Mouse (Mus musculus): ENCODE measurements around the gene Abcb7.

Abcb7 gene

DNA sequence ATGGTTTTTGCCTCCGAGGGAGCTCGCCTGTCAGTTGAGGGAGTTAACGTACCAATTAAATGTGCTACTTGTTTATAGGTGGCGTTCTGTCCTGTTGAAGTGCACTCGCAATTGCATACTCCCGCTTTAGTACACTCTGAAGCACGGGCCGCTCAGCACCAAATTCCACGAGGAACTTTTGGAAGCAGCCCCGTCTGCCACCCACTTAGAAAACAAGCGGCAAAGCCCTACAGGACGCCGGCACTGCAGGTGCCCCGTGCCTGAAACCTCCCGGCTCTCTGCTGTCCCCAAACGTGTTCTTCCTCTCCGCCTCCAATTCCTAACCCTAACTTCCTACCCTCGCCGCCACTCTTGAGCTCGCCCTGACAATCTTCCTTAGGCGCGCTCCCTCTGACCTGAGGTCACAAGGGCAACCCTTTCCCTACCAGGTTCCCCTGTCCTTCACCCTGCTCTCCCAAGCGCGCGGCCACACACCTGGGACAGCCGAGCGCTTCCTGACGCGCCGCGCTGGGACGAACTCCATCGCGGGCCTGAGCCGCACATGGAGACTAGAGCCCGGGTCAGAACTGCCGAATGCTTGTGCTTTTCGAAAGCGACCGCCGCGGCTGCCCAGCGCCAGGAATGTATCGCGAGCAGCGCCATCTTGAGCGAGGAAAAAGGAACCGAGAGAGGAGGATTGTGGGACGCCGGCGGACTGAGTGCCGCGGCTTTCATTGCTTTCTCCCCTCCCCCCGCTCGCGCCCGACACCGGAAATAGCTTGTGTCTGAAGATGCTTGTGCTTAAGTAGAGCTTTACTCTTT, at the start of gene Abcb7:
Abcb7 (minus strand) TSS at position 674 of the 801 bp plus-strand sequence.
- peak; percentile 82 to 86 for DNase-seq

DNA sequence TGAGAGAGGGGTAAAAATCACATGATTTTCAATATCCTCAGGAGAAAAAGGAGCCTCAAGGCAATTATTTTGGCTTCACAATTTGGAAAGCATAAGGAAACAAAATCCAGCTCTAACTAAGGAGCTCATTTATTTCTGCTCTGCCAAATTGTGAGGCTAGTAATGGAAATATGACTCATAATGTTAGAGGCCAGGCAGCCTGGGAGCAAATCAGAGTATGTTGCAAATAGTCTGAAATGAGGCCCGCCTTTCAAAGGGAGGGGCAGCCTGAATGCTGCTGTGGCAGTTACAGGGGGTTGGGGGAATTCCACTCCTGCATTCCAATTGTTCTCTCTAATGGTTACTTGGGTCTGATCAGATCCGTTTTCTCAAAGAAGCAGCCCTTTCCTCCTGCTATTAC, 48.1 kb upstream of the Abcb7 start:
- no peak for DNase-seq

DNA sequence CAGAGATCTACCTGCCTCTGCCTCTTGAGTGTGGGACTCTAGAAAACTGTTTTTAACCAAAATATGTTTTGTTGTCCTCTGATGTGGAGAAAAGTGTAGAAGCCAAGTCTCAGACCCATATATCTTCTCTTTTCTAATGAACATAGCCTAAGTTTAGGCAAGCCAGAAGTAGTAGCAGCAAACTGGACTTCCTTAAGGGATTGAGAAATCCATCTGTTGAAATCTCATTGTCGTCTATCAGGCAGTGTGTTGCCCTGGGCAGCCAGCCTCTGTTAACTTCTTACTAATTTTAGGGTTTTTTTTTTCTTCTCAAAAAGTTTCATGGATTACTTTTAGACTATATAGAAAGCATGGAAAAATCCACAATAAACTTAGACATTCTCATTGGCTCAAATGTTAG, 38.8 kb upstream of the Abcb7 start:
- no peak for DNase-seq

DNA sequence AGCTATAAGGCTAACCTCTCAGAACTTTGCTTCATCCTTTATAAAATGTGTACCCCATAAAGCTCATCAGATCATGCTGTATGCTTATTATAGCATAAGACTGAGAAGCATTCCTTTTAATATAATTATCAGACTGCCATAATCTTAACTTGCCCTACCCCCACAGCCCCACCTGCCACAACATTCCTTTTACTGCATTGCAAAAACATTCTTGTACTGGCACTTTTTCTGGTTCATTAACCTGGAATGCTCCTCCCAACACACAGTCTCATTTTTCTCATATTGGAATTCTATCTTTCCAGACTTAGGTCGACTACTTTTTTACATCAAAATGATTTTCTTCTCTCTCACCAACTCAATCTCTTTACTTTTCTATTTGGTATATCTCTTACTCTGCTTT, 19.8 kb upstream of the Abcb7 start:
- peak; percentile 20 to 31 for DNase-seq

DNA sequence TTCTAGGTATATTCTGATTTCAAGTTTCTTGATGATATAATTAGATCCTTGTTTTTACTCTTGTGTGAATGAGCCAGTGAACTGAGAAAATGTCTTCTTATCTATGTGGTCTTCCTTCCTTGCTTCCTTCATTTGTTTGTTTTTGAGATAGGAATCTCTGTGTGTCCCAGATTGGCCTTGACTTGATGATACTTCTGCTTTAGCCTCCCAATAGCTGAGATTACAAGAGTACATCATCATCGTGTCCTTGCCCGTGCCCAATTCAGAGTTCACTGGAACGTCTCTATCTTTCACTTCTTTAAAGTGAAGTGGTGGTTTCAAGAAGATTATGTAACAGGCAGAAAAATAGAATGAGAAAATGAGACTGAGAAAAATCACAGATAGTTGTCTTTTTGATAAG, 14.5 kb upstream of the Abcb7 start:
- no peak for DNase-seq

DNA sequence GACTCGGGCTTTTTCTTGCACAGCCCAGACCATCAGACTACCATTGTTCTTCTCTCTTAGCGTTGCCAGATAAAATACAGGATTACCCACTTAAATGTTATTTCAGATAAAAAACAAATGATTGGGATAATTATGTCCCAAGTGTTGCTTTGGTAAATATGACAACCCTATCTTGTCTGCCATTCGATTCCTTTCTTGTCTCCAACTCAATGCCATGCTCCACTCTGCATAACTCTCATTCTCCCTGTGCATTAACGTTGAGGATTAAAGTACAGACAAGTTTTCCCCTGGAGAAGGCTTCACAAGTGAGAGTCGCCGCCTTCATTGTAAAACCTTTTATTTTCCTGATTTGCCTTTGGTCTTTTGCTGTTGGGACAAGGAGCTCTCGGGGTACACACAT, 339 bp upstream of the Abcb7 start:
- DNase-seq: no peak

DNA sequence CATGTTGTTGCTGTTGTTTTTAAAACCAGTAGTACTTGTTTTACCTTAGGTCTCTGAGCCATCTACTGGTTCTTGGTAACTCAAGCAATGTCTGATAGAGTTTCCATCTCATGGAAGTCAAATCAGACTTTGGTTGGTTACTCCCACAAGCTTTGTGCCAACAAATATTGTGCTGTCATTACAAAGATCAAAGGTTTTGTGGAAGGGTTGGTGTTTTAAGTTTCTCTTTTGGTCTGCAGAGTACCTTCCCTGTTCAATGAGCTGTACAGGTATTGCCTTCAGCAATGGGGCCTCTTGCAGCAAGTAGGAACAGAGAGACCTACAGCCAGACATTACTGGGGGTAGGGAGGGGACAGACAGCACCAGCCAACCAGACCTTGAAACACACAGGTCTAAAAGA, 5.5 kb downstream of the Abcb7 start:
- peak; percentile 8 to 10 for DNase-seq

DNA sequence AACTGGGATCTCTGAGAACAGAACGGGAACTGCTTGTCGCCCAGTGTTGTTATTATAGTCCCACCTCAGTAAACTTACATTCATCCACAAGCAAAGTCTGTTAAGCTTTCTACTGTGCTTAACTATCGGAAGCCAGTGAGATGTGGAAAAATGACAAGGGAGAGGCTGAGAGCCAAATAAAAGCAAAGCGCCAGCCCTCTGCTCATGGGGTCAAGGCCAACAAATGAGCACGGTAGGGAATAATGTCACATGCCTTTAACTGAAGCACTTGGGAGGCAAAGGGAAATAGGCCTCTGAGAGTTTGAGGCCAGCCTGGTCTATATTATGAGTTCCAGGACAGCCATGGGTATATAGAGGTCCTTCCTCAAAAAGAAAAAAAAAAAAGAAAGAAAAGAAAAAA, 11.2 kb downstream of the Abcb7 start:
- DNase-seq: peak in 1 of 2 experiments; percentile 9

DNA sequence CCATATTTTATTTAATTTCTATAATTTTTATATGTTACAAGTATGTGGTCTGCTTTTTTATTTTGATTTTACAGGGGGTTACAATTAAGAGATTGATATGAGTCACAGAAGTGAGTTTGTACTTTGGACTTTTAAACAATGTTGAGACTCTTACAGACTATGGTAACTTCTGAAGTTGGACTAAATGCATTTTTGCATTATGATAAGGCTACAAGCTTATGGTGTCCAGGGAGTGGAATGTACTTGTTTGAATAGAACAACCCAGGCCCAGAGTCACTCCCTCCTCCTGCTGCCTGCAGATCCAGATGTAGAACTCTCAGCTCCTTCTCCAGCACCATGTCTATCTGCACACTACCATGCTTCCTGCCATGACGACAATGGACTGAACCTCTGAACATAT, 12.5 kb downstream of the Abcb7 start:
- DNase-seq: no peak

DNA sequence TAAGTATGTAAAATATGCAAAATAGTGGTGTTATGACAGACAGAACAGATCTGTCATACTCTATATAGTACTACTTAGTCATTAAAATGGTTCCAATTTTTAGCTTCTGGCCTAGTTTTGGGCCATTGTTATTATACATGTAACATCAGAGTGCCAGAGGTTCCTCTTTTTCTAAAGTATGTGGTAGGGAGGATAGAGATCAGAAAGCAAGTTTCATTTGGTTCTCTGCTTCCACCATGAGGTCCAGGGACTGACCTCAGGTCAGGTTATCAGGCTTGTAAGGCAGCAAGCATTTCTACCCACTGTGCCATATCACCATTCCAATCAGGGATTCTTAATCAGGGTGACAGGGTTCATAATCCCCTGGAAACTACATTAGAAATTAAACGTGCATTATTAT, 16.1 kb downstream of the Abcb7 start:
- DNase-seq: no peak

DNA sequence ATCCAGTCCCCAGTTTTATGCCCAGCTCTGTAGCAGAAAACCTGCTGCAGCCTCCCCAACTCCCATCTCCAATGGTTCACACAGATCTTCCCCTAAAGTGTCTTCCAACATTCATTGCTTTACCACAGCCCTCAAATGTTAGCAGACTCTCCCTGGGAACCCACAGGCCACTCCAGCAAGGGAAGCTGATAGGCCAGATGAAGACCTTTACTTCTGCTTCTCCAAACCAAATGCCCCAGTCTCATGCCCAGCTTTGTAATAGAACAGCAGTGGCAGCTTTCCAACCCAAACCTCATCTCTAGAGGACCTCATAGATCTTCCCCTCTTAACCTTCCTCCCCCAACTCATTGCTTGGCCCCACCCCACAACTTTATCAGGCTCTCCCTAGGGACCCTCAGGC, 54.0 kb downstream of the Abcb7 start:
- no peak for DNase-seq

DNA sequence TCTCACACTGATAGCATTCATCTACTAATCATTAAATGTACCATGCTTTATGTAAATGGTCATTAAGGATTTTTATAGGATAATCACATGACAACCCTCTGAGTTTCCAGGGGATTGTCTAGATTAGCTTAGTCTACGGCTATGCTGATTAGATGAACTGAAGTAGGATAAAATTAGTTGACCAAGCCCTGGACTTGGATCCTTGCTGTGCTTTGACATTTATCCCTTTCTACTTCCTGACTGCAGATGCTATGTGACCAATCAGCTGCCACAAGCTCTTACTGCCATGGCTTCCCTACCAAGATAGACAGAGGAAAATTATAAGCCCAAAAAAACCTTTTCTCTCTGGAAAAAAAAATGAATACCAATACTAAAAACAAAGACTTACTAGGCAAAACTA, 57.8 kb downstream of the Abcb7 start:
- DNase-seq: no peak

DNA sequence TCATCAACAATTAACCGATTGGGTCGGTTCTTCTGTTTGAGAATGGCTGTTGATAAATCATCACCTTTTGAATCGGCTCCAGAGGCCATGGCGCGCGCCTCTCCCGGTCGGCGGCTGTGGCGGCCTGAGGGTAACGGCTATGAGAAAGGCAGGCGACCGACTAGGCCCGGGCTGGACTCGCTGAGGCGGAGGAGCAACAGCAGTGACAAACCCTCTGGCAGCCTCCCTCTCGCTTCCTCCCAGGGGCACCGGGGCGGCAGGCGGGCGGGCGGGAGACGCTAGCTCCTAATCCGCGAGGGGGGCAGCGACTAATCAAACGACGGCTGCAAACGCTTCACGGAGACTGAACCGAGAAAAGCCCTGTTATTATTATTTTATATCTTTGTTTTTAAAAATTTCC, 65.5 kb downstream of the Abcb7 start:
- peak; percentile 7 to 8 for DNase-seq

DNA sequence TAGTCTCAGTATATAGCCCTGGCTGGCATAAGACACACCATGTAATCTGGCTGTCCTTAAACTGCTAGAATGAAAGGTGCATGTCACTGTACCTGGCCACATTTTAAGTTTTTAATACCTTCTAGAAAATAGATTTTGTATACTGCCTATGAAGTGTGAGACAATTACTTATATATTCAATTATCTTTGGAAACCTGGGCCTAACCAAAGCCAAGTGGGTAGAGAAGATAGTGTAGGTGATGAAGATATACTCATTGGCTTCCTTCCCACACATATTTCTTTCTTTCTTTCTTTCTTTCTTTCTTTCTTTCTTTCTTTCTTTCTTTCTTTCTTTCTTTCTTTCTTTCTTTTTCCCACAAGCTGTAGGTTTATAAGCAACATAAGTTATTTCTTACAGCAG, 121.9 kb downstream of the Abcb7 start:
- no peak for DNase-seq

DNA sequence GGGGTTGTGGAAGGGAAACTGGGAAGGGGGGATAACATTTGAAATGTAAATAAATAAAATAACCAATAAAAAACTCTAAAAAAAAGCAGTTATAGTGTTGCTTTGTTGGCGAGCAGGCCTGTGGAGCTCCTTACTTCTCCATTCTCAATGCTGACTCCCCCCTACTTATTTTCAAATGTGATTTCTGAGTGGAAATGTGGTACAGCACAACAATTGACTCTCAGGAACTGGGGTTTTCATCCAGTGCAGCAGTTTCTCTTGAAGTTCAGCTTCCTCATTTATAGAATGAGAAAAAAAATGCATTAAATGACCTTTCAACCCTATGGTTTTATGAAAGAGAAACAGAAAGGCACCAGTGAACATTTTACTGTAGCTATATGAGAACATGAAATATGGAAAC, 133.8 kb downstream of the Abcb7 start:
- DNase-seq: no peak

DNA sequence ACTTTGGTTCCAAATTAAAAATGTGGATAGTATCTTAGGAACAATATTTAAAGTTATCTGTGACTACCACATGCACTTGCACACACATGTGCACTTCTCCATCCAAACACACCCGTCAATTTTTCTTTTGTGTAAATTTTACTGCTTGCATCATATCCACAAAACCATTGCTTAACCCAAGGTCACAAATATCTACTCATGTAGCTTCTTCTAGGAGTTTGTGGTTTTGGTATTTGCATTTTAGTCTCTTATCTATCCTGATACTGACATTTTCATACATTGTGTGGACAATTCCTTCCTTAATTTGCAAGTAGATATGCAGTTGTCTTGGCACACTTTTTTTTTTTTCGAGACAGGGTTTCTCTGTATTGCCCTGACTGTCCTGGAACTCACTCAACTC, 149.3 kb downstream of the Abcb7 start:
- no peak for DNase-seq

DNA sequence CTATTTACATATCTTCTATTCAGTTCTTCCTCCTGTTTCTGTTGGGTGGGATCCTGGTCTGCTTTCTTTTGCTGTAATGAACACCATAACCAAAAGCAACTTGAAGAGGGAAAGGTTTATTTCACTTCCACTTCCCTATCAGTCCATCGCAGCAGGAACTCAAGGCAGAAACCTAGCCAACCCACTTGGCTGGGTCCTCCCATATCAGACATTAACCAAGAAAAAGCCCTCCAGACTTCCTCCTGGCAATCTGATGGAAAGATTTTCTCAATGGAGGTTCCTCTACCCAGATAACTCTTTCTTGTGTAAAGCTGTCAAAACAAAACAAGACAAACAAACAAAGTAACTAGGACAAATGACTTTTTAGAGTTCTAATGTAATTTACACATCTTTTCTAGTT, 151.2 kb downstream of the Abcb7 start:
- no peak for DNase-seq

DNA sequence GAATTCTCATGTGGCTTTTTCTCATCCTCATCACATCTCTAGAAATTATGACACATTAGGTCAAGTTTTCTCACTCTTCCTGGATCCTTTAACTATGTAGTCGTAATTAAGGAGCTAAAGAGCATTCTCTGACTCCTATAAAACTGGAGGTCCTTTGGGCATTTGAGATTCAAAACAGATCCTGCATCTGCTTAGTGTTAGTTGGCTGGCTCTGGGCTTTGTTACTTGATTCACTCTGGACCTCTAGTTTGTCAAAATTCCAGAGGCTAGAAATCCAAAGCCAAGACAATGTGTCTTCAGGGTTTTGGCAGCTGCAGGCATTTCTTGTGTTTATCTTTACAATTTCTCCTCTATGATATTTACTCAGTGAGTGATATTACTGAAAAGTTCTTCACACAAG, 157.1 kb downstream of the Abcb7 start:
- DNase-seq: no peak
